Mouse (Mus musculus) heart, postnatal 4 days (tissue): ENCODE measurements at regions not wholly inside any gene's neighbourhood (a gene's known extent, or its start where the extent isn't known, plus 50 kb on each side); places are given as distances from the start of the nearest gene placed in this dataset.

Experiments
- DNase-seq: peaks from one replicate; pipeline ENCODE4 v3.0.0; 2021

GRCm38 (mm10) chr3:66518289-66518688, 221.7 kb upstream of the Veph1 start:
- no peak for DNase-seq

GRCm38 (mm10) chr3:66515773-66516406, 219.3 kb upstream of the Veph1 start:
- DNase-seq: peak; percentile 10

- no peak for DNase-seq
Measured at GRCm38 (mm10) chr3:66514587-66514986, 217.9 kb upstream of the Veph1 start.

- DNase-seq: no peak
Measured at GRCm38 (mm10) chr3:66512408-66512807, 215.8 kb upstream of the Veph1 start.

- no peak for DNase-seq
Measured at GRCm38 (mm10) chr3:66510455-66510854, 213.8 kb upstream of the Veph1 start.

- DNase-seq: no peak
Measured at GRCm38 (mm10) chr3:66506125-66506524, 209.5 kb upstream of the Veph1 start.

GRCm38 (mm10) chr3:66505476-66506076, 208.9 kb upstream of the Veph1 start:
- DNase-seq: no peak

GRCm38 (mm10) chr3:66504717-66505116, 208.1 kb upstream of the Veph1 start:
- DNase-seq: no peak

GRCm38 (mm10) chr3:66503615-66504014, 207.0 kb upstream of the Veph1 start:
- no peak for DNase-seq

- no peak for DNase-seq
Measured at GRCm38 (mm10) chr3:66501865-66502264, 205.2 kb upstream of the Veph1 start.

- no peak for DNase-seq
Measured at GRCm38 (mm10) chr3:66494442-66495113, 197.9 kb upstream of the Veph1 start.

GRCm38 (mm10) chr3:66490696-66491357, 194.2 kb upstream of the Veph1 start:
- no peak for DNase-seq

- no peak for DNase-seq
Measured at GRCm38 (mm10) chr3:66488724-66489123, 192.1 kb upstream of the Veph1 start.

- DNase-seq: no peak
Measured at GRCm38 (mm10) chr3:66486658-66487057, 190.0 kb upstream of the Veph1 start.

- DNase-seq: no peak
Measured at GRCm38 (mm10) chr3:66486184-66486583, 189.5 kb upstream of the Veph1 start.

- DNase-seq: peak; percentile 55
Measured at GRCm38 (mm10) chr3:66480718-66481117, 184.1 kb upstream of the Veph1 start.

- no peak for DNase-seq
Measured at GRCm38 (mm10) chr3:66479266-66479665, 182.6 kb upstream of the Veph1 start.

- no peak for DNase-seq
Measured at GRCm38 (mm10) chr3:66466321-66466720, 169.7 kb upstream of the Veph1 start.

- no peak for DNase-seq
Measured at GRCm38 (mm10) chr3:66465371-66465770, 168.7 kb upstream of the Veph1 start.

GRCm38 (mm10) chr3:66462341-66462740, 165.7 kb upstream of the Veph1 start:
- no peak for DNase-seq

- no peak for DNase-seq
Measured at GRCm38 (mm10) chr3:66446274-66447159, 149.9 kb upstream of the Veph1 start.

- DNase-seq: no peak
Measured at GRCm38 (mm10) chr3:66433216-66433615, 136.6 kb upstream of the Veph1 start.
